Mouse (Mus musculus) CH12.LX (cell line): ENCODE measurements at regions not wholly inside any gene's neighbourhood (a gene's known extent, or its start where the extent isn't known, plus 50 kb on each side); places are given as distances from the start of the nearest gene placed in this dataset.

Source experiments
- DNase-seq: peaks from one replicate; pipeline ENCODE4 v3.0.0-alpha.2; 2013; ENCODE audit errors: extremely low read depth
- H3K27ac ChIP-seq: 2 replicates; pipeline ENCODE4 v1.5.1; 2012; ENCODE audit warnings: low read depth, mild to moderate bottlenecking, control low read depth, moderate library complexity; ENCODE audit not compliant: insufficient read depth
- H3K27me3 ChIP-seq: replicated peaks from 2 replicates; pipeline ENCODE3; 2012; ENCODE audit warnings: inconsistent platforms
- H3K36me3 ChIP-seq, 2 experiments: replicated peaks in 1 of 2; 2 replicates each; pipeline versions ENCODE3 to v1.6.1; 2012; ENCODE audit warnings: inconsistent platforms in 1 of 2, low read length in 1 of 2, mild to moderate bottlenecking in 1 of 2, mixed read lengths in 1 of 2, moderate library complexity in 1 of 2; ENCODE audit not compliant: control insufficient read depth in 1 of 2, insufficient read depth in 1 of 2
- H3K4me1 ChIP-seq, 2 experiments: 2 replicates each; pipeline ENCODE4 v1.6.1; 2012; ENCODE audit warnings: inconsistent platforms in 1 of 2, moderate library complexity in 1 of 2; ENCODE audit not compliant: insufficient read depth in 2 of 2, control insufficient read depth in 1 of 2
- H3K4me2 ChIP-seq: 2 replicates; pipeline ENCODE4 v1.6.1; 2012; ENCODE audit warnings: low read depth, mild to moderate bottlenecking, control low read depth; ENCODE audit not compliant: poor library complexity, insufficient read depth, severe bottlenecking
- H3K4me3 ChIP-seq, 3 experiments: fragments of 150-350 bp in 1 of 3; sonication (generic) in 1 of 3; replicated peaks in 1 of 3; 2 replicates each; pipeline versions ENCODE3 to v1.5.1; 2011 to 2012; ENCODE audit warnings: low read depth in 2 of 3, low read length in 2 of 3, mild to moderate bottlenecking in 2 of 3, moderate library complexity in 2 of 3, control low read depth in 1 of 3, improper control_type of control experiment in 1 of 3, inconsistent platforms in 1 of 3, mixed read lengths in 1 of 3; ENCODE audit not compliant: poor library complexity in 1 of 3
- H3K79me2 ChIP-seq: replicated peaks from 2 replicates; pipeline ENCODE4 v1.6.1; 2012; ENCODE audit warnings: mild to moderate bottlenecking, moderate library complexity; ENCODE audit not compliant: control insufficient read depth, poor library complexity, insufficient read depth, severe bottlenecking; ENCODE audit errors: extremely low read depth
- H3K9ac ChIP-seq: 2 replicates; pipeline ENCODE4 v1.6.1; 2012; ENCODE audit warnings: low read depth, mild to moderate bottlenecking, control low read depth, moderate library complexity; ENCODE audit not compliant: insufficient read depth
- H3K9me3 ChIP-seq: replicated peaks from 2 replicates; pipeline ENCODE3; 2012; ENCODE audit warnings: low read length, inconsistent platforms, mixed read lengths
- CTCF ChIP-seq, 2 experiments: IDR thresholded peaks in 1 of 2; conservative IDR thresholded peaks in 1 of 2; 2 replicates each; pipeline ENCODE4 v1.5.1; 2011 to 2012; ENCODE audit warnings: low read depth in 2 of 2, low read length in 2 of 2, improper control_type of control experiment in 1 of 2, inconsistent platforms in 1 of 2, mild to moderate bottlenecking in 1 of 2, moderate library complexity in 1 of 2
- ELF1 ChIP-seq: IDR thresholded peaks from 2 replicates; pipeline ENCODE4 v1.6.1; 2014; ENCODE audit warnings: low read depth, mild to moderate bottlenecking, inconsistent platforms, low read length, improper control_type of control experiment
- EP300 ChIP-seq: IDR thresholded peaks from 2 replicates; pipeline ENCODE4 v1.6.1; 2011; ENCODE audit warnings: low read length, improper control_type of control experiment
- JUN ChIP-seq: IDR thresholded peaks from 2 replicates; pipeline ENCODE4 v1.6.1; 2011; ENCODE audit warnings: low read depth, mild to moderate bottlenecking, low read length, improper control_type of control experiment, moderate library complexity; ENCODE audit not compliant: insufficient read depth
- JUND ChIP-seq: conservative IDR thresholded peaks from 2 replicates; pipeline ENCODE4 v1.6.1; 2011; ENCODE audit warnings: low read depth, low read length, improper control_type of control experiment
- KAT2A ChIP-seq: IDR thresholded peaks from 2 replicates; pipeline ENCODE4 v1.6.1; 2012; ENCODE audit warnings: low read length, improper control_type of control experiment, inconsistent platforms; ENCODE audit not compliant: insufficient replicate concordance
- MAFK ChIP-seq: IDR thresholded peaks from 2 replicates; pipeline ENCODE4 v1.6.1; 2011; ENCODE audit warnings: low read length, improper control_type of control experiment; ENCODE audit not compliant: insufficient replicate concordance
- POLR2AphosphoS2 ChIP-seq: IDR thresholded peaks from 2 replicates; pipeline ENCODE4 v1.6.1; 2011; ENCODE audit warnings: low read depth, low read length, improper control_type of control experiment
- RCOR1 ChIP-seq: conservative IDR thresholded peaks from 2 replicates; pipeline ENCODE4 v1.6.1; 2012; ENCODE audit warnings: low read depth, mild to moderate bottlenecking, inconsistent platforms, low read length, improper control_type of control experiment
- SMC3 ChIP-seq: IDR thresholded peaks from 2 replicates; pipeline ENCODE4 v1.6.1; 2011; ENCODE audit warnings: low read depth, low read length, improper control_type of control experiment
- TCF12 ChIP-seq: IDR thresholded peaks from 2 replicates; pipeline ENCODE4 v1.6.1; 2014; ENCODE audit warnings: low read depth, mild to moderate bottlenecking, inconsistent platforms, low read length, improper control_type of control experiment
- UBTF ChIP-seq: IDR thresholded peaks from 2 replicates; pipeline ENCODE4 v1.6.1; 2012; ENCODE audit warnings: low read depth, mild to moderate bottlenecking, inconsistent platforms, low read length, improper control_type of control experiment, moderate library complexity
- USF1 ChIP-seq: IDR thresholded peaks from 2 replicates; pipeline ENCODE4 v1.6.1; 2014; ENCODE audit warnings: low read depth, mild to moderate bottlenecking, inconsistent platforms, low read length, improper control_type of control experiment
- USF2 ChIP-seq: conservative IDR thresholded peaks from 2 replicates; pipeline ENCODE4 v1.6.1; 2011; ENCODE audit warnings: low read depth, low read length, improper control_type of control experiment
- ZC3H11A ChIP-seq: IDR thresholded peaks from 2 replicates; pipeline ENCODE4 v1.6.1; 2012; ENCODE audit warnings: low read depth, mild to moderate bottlenecking, inconsistent platforms, low read length, improper control_type of control experiment
- ZMIZ1 ChIP-seq: IDR thresholded peaks from 2 replicates; pipeline ENCODE4 v1.6.1; 2012; ENCODE audit warnings: low read depth, mild to moderate bottlenecking, inconsistent platforms, low read length, improper control_type of control experiment
- dilution Hi-C: fragments of 300-500 bp; cut with MboI; formaldehyde crosslinking; loops from 2 replicates; pipeline ENCODE4 v1.14.3; 2020; ENCODE audit warnings: low sequenced_read_pairs; ENCODE audit not compliant: extremely low pct_unique_long_range_greater_than_20kb, extremely low pct_ligation_motif_present
- in situ Hi-C: fragments of 300-500 bp; cut with MboI; formaldehyde crosslinking; loops from 3 replicates; pipeline ENCODE4 v1.14.3; 2019; ENCODE audit warnings: low sequenced_read_pairs, low pct_ligation_motif_present, low pct_unique_long_range_greater_than_20kb, mixed read lengths

DNA sequence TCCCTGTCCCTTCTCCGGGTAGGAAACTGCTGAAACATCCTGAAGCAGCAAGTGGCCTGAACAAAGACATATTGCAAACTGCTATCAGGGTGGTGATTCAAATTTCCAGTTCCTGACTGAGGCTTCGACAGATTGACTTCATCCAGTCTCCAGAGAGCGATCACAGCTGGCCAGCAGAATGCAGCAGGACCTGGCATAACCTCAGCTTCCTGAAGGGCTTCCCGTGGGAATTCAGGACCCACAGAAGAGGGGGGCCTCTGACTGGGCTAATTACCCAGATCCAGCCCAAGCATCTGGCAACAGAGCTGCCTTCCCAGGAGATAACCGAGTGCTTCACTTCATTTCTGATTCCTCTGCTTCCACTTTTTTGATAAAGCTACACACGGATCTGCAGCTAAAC lies 297.2 kb upstream of the Chl1 start:
- Histone ChIP-seq H3K27me3 (no peaks in the 10 kb centered on the region), H3K9ac (no peak overlapping the region), H3K79me2 (no peaks in the 10 kb centered on the region), H3K4me2 (no peak overlapping the region), H3K36me3 (no peaks in the 10 kb centered on the region), H3K27ac (no peak overlapping the region), H3K4me3 (no peak overlapping the region), H3K4me1 (no peaks in the 10 kb centered on the region), H3K9me3 (peaks cover 36% of the 10 kb centered on the region)
- in situ Hi-C loops = no loop called here
- no peak for TF ChIP-seq ZC3H11A
- no peak for TF ChIP-seq EP300
- no peak for TF ChIP-seq JUND
- TF ChIP-seq CTCF (conservative IDR thresholded peaks at IDR 0.05 in 1 of 2, IDR thresholded peaks at IDR 0.05 in 1 of 2; ENCODE audit: low read depth in 2 of 2, low read length in 2 of 2) = no peak
- no peak for TF ChIP-seq KAT2A
- TF ChIP-seq JUN = no peak
- dilution Hi-C loops = no loop called here
- DNase-seq = no peak

DNA sequence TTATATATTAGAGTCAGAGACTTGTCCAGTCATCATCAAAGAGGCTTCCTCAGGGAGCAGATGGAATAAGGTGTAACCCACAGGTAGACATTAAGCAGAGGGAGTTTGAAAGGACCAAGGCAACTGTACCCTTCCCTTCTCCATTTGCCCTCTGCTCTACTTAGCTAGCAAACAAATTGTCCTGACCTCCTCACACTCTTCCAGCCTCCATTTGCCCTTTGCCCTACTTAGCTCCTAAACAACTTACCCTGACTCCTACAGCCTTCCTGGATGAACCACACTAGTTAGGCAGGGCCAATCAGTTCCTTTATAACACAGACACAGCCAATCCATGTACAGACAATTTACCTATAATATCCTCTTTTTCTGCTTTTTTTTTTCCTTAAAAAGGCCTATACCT lies 273.5 kb upstream of the Chl1 start:
- dilution Hi-C loops = no loop called here
- no peak overlapping the region for H3K9ac ChIP-seq
- H3K27me3 ChIP-seq = no peaks in the 10 kb centered on the region
- no peaks in the 10 kb centered on the region for H3K36me3 ChIP-seq
- H3K4me3 ChIP-seq = no peak overlapping the region
- in situ Hi-C loops = no loop called here
- H3K79me2 ChIP-seq = no peaks in the 10 kb centered on the region
- TF ChIP-seq TCF12 (no peak), USF2 (no peak), POLR2AphosphoS2 (no peak), MAFK (no peak), SMC3 (no peak), ZMIZ1 (no peak), RCOR1 (no peak), ELF1 (no peak), JUN (no peak), UBTF (no peak), ZC3H11A (no peak), USF1 (no peak)
- TF ChIP-seq, all 38 proteins: peak for 0
- Histone ChIP-seq H3K27ac (no peak overlapping the region), H3K4me1 (no peaks in the 10 kb centered on the region), H3K4me2 (no peak overlapping the region), H3K9me3 (peaks cover 24% of the 10 kb centered on the region)
- DNase-seq = no peak
